Mouse (Mus musculus): ENCODE results near the gene Cstb.

The Cstb gene

DNA sequence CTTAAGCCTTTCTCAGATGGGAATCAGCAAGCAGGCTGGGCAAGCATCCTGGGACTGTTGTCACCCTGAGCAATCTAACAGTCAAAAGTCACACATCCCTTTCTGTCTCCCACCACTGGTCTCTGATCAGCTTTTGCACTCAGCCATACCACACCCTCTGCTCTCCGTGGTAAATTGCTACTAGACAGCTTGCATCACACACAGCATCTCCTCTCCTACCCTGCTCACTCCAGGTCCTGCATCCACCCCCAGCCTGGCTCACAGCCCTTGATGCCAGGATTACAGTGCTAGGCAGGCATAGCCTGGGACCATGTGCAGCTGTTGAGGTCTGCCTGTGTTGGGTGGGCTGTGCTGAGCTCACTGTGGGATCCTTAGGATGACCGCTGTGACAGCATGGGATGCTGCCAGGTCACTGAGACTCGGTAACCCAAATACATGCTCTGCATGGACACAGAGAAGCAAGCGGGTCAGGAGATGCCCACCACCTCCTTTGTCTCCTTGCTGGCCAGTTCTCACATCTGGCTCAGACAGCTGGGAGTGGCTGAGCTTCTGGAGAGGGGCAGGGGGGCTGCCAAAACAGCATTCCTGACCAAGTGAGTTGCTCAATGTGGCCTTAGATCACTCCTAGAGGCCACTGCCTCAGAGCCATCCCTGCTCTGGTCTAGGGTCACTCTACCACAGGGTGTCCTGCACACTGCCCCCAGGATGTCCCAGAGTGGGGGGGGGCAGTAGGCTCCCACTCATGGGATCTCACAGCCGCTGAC is 33.1 kb downstream of the Cstb start:
- in situ Hi-C loops (cut with MboI, MseI): no loop called here

DNA sequence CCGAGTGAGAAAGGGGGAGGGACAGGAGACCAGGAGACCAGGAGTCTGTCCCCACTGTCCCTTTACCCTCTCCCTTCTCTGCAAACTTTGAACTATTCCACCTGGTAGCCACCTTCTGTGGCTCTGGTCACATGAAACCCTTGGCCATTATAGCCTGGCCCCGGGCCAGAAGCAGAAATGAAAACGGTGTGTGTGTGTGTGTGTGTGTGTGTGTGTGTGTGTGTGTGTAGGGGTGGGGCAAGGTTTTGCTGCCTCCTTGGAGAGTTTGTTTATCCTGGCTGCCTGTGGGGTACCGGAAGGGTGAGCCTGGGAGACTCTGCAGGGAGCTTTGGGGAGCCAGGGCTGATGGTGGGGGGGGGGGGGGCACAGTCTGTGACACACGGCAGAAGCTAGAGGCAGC is 35.0 kb downstream of the Cstb start:
- in situ Hi-C loops (cut with MboI, MseI): loop anchor here in 1 of 2 experiments (10.0 kb wide), 1 partner anchor 1214 kb away; no protein-coding TSS in a partner anchor

DNA sequence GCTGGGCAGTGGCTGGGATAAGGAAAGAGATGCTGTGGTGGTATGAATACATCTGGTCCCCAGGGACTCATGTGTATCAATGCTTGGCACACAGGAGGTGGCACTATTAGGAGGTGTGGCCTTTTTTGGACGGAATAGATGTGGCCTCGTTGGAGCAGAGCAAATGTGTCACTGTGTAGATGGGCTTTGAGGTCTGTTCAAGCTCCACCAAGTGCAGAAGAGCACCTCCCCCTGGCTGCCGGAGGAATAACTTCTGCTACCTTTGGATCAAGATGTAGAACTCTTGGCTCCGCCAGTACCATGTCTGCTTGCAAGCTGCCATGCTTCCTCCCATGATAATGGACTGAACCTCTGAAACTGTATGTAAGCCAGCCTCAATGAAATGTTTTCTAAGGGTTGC is 36.3 kb downstream of the Cstb start:
- in situ Hi-C loops (cut with MboI, MseI): loop anchor here in 1 of 2 experiments (10.0 kb wide), 1 partner anchor 1213 kb away; no protein-coding TSS in a partner anchor

- in situ Hi-C loops (cut with MboI, MseI): loop anchor here in 1 of 2 experiments (10.0 kb wide), 1 partner anchor 1212 kb away; no protein-coding TSS in a partner anchor
These were observed 37.7 kb downstream of the Cstb start for GRCm38 (mm10) chr10:78462945-78463768.

- in situ Hi-C loops (cut with MboI, MseI): loop anchor here in 1 of 2 experiments (10.0 kb wide), 1 partner anchor 1211 kb away; no protein-coding TSS in a partner anchor
These were observed 38.3 kb downstream of the Cstb start for GRCm38 (mm10) chr10:78463769-78464167.

DNA sequence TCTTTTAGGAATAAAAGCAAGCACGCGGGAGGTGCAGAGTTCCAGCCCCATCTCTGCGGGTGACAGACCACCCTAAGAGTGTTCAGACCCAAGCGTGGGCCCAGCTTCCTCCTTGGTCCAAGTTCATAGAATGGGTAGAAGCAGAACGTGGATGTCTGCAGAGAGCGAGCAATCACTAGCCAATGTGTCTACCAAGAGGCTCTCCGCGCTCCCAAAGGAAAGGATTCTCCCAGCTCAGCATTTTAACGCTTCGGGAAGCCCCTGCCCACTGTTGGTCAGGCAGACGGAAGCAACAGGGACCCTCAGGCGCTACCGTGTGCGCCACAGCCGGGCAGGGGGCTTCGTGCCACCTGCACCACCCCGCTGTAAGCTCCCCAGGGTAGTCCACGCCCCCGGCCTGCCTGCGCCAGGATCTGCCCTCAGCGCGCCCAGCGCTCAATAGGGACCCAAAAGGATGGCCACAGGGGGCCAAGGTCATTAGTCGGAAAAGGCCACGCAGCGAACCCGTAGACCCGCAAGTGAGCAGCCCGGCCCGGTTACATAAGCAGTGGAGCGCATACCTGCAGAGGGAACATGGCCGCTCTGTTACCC is 38.8 kb downstream of the Cstb start:
- in situ Hi-C loops (cut with MboI, MseI): loop anchor here in 1 of 2 experiments (10.0 kb wide), 1 partner anchor 1211 kb away; no protein-coding TSS in a partner anchor

DNA sequence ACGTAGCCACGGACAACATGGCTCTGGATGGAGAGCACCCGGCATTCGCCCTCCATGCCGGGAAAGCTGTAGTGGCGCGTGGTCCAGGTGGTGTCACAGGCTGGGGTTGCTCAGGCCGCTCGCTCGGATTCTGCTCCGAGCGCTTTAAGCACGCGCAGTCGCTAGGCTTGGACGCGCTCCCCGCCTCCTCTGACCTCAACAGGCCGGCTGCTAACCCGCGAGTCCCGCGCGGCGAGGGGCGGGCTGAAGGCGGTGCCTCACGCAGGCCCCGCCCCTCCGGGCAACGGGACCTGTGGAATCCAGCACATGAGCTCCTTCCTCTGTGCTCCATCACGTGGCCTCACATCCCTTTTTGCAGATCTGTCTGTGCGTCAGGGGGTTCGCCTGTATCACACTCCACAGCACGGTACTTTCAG is 39.3 kb downstream of the Cstb start, which contains the start of gene Pdxk:
TSS of gene Pdxk (minus strand) at position 184 of the 416 bp plus-strand sequence.
- in situ Hi-C loops (cut with MboI, MseI): loop anchor here in 1 of 2 experiments (10.0 kb wide), 1 partner anchor 1210 kb away; no protein-coding TSS in a partner anchor

DNA sequence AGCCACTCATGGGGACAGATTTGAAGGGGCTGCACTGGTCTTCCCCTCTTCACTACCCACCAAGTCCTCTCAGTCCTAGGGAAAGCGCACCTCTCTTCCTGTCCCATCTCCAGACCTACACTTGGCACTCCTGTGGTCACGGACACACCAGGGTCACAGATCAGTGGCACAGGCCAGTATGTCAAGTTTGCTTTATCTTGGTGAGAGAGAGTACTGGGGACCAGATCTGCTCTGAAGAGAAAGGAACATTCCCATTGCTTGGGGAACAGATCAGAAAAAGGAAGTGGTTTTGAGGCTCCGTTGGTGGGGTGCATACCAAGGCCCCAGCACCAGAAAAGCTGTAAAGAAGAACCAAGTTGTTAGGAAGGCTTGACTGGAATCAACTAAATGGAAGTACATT is 40.0 kb downstream of the Cstb start:
- in situ Hi-C loops (cut with MboI, MseI): loop anchor here in 1 of 2 experiments (10.0 kb wide), 1 partner anchor 1209 kb away; no protein-coding TSS in a partner anchor

DNA sequence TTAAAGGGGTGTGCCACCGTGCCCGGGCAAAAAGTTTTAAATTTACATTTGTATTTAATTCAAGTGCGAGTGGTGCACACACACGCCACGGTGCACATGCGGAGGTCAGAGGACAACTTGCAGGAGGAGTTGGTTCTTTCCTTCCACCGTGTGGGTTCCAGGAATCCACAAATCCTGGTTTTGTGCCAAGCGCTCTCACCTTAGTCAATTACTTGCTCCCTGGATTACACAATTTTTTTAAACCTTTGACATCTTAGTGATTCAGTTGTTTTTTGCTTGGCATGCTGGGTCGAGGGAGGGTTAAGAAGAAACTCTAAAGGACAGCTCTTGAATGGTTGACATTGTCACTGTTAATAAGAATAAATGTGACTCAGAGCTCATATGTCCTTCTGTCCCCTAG is 41.2 kb downstream of the Cstb start:
- in situ Hi-C loops (cut with MboI, MseI): loop anchor here in 1 of 2 experiments (10.0 kb wide), 1 partner anchor 1208 kb away; no protein-coding TSS in a partner anchor

GRCm38 (mm10) chr10:78467761-78468310 is 42.4 kb downstream of the Cstb start:
- in situ Hi-C loops (cut with MboI, MseI): loop anchor here in 1 of 2 experiments (10.0 kb wide), 1 partner anchor 1207 kb away; no protein-coding TSS in a partner anchor

DNA sequence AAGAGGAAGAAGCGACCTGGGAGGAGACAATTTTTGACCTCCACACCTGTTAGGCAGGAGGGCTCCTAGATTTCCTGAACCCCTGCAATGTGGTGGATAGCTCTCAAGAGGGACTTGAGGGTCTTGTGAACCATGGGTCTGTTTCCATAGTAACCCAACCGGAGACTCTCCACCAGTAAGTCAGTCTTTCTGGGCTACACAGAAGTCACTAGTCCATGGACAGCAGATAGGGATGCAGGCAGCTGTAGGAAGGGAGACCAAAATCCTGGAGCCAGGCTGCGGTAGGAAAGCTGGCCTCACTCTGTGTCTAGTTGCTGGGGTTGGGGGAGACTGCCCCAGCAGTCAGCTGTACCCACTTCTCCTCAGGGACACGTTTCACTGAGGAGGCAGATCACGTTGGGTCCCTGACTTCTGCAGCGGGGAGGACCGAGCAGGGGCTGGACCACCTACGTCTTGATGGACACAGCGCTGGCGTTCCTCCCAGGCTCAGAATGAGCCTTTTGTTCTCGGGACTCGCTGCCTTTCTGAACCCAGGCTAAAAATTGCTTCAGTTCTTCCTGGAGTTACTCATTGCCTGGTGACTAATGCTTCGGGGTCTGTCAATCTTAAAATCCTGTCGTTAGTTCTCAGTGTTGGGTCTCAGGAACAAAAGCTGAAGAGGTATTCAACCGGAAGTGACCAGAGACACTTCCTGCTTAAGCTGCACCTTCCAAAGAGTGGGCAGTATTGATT is 45.3 kb downstream of the Cstb start:
- in situ Hi-C loops (cut with MboI, MseI): no loop called here

GRCm38 (mm10) chr10:78472046-78472445 is 46.6 kb downstream of the Cstb start:
- in situ Hi-C loops (cut with MboI, MseI): no loop called here

GRCm38 (mm10) chr10:78473434-78473833 is 48.0 kb downstream of the Cstb start:
- in situ Hi-C loops (cut with MboI, MseI): no loop called here

DNA sequence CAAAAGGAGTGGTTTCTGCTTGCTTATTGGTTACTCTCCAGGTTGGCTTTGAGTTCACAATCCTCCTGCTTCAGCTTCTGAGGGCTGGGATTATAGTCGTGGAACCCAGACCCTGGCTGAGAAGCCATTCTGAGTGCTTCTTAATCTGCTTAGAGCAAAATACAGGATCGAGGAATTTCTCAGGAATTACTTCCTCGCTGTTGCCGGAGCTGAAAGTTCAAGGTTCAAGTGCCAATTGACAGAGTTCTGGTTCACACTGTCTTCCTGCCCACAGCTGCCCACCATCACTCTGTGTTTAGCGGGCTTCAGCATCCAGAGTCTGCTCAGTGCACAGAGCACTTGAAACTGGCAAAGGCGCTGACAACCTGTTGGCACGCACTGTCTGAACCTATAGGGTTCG is 49.3 kb downstream of the Cstb start:
- in situ Hi-C loops (cut with MboI, MseI): no loop called here

DNA sequence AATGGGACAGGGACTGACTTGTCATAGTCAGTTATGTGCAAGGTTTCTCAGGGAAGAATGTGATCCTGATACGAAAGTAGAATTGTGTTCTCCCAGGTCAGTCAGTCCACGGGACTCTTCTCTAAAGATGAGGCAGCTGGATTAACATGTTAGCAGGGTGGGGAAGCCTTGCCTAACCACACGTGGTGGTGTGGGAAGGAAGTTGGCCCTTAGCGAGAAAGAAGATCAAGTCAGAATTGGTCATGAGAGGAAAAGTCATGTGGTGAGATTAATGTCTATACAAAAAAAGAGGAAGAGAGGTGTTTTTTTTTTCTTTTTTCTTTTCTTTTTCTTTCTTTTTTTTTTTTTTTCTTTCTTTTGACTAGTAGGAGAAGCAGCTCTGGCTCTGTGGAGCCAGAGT is 51.4 kb downstream of the Cstb start:
- in situ Hi-C loops (cut with MboI, MseI): no loop called here

All from T-helper 17 cell (primary cell).